Mouse (Mus musculus) brain, adult 2 months (tissue): ENCODE data around the gene Mageb4.
A peak's percentile ranks its signal among the peaks of the same experiment; 100 is the strongest.
"Not testable (repeated sequence)": the region's sequence is repeated elsewhere in the genome, so short reads cannot be mapped to it uniquely, and the experiment has no call there.

ENCODE experiments used
- DNase-seq: peaks from one replicate; pipeline ENCODE4 v3.0.0; 2011; ENCODE audit warnings: low read depth, low spot score

The Mageb4 gene

GRCm38 (mm10) chrX:86304993-86305392, at the start of gene Mageb4:
Gene Mageb4 (minus strand): TSS chrX:86305093.
- DNase-seq, result not testable (repeated sequence)

GRCm38 (mm10) chrX:86284597-86284996, 20.3 kb downstream of the Mageb4 start:
- DNase-seq, result not testable (repeated sequence)

GRCm38 (mm10) chrX:86245950-86246349, 58.9 kb downstream of the Mageb4 start:
- DNase-seq, result not testable (repeated sequence)

- peak; percentile 0 for DNase-seq
These were observed 67.6 kb downstream of the Mageb4 start for GRCm38 (mm10) chrX:86237246-86237645.
